Mouse (Mus musculus): ENCODE measurements around the gene Smyd1.

DNA sequence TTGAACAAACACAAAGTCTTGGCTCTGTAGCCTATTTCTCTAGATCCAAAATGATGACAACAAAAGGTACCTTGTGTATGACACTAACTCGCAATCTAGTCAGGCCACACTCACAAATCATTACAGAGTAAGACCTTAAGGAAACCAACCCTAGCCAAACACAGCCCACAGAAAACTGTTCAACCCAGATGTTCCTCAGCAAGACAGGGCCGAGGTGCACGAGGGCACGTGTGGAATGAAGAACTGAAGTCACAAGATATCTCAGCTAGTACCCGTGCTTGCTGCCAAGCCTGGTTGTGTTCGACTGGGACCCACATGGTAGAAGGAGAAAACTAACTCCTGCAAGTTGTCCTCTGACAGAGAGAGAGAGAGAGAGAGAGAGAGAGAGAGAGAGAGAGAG lies 7.8 kb upstream of the Smyd1 start:
- TF ChIP-seq CTCF (IDR thresholded peaks at IDR 0.05; ENCODE audit: control insufficient read depth, insufficient read depth, insufficient replicate concordance, low read depth, low read length): no peak
- no peak for TF ChIP-seq POLR2A (IDR thresholded peaks at IDR 0.05; ENCODE audit: control insufficient read depth, low read depth, low read length)
